Mouse (Mus musculus): ENCODE results near the gene Tmem51. TPM values are rescaled to one million over a fixed set of nuclear protein-coding genes. Genes with fewer than 3 reads are reported as not detected.

Gene Tmem51
- total and polyA plus RNA-seq, 2 experiments from 2014 or later = 34.4 to 46.8 TPM

DNA sequence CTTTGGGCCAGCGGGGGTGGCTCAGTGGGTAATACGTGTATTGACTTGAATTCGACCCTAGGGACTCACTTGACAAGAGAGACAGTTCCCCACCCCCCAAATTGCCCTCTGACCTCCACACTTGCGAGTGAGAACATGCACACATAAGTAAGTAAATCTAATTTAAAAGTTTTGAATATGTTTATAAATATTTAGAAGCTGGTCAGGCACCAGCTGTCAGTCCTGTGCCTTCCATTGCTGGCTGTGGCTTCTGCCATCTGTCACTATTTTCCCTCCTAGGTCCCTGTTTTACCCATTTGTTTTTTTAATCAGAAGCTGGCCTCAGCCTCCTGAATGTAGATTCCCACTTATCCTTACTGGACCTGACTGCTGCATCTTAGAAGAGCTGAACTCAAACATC lies 4.3 kb upstream of the Tmem51 start:
- no peak for ATAC-seq (ENCODE audit: insufficient read depth, low read depth)
- Histone ChIP-seq H3K4me2 (ENCODE audit: low read depth, low read length) (no peak overlapping the region), H3K4me1 (ENCODE audit: control insufficient read depth, insufficient read depth) (peaks cover 4% of the 10 kb centered on the region; the same call in 1 of the 2 replicates), H3K36me3 (replicated peaks; ENCODE audit: control insufficient read depth, insufficient read depth, low read length) (no peaks in the 10 kb centered on the region), H3K4me3 (ENCODE audit: low read depth, low read length) (no peak overlapping the region), H3K9me3 (replicated peaks; ENCODE audit: control insufficient read depth, low read length) (no peaks in the 10 kb centered on the region), H3K27ac (ENCODE audit: low read depth) (no peak overlapping the region), H3K9ac (replicated peaks; ENCODE audit: low read depth, low read length) (no peak overlapping the region), H3K27me3 (ENCODE audit: control insufficient read depth, insufficient read depth, low read length) (no peaks in the 10 kb centered on the region)
- no peak for TF ChIP-seq EP300 (IDR thresholded peaks at IDR 0.05; ENCODE audit: low read depth)
- no peak for TF ChIP-seq CTCF (IDR thresholded peaks at IDR 0.05; ENCODE audit: low read depth)
- no peak for DNase-seq (ENCODE audit: low spot score)
- 73% methylated on average over 4 of the region's 4 CpGs for WGBS

DNA sequence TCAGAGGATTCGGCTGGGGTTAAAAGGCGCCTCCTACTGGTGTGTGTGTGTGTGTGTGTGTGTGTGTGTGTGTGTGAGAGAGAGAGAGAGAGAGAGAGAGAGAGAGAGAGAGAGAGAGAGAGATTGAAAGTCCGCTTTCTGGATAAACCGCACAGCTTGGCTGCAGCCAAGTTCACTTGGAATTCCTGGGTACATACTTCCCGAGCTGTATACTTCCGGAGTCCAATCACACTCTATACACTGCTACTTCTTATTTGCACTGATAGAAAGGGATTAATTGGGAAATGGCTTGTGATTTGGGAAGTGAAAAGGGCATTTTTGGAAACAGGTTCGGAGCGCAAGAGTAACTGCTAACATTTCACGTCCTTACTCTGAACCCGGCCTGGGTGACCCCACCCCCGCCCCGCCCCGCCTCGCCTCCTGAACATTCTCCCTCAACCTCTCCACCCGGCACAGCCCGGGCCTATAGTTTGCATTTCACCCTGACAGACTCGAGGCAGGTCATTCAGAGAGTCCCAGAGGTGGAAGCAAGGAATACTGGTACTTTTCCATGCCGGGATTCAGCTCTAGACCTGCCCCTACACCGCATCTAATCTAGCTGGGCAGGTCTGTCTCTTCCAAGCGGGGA lies 946 bp upstream of the Tmem51 start:
- Histone ChIP-seq H3K4me2 (ENCODE audit: low read depth, low read length) (peak overlapping the region; percentile 98), H3K9me3 (replicated peaks; ENCODE audit: control insufficient read depth, low read length) (no peaks in the 10 kb centered on the region), H3K4me3 (ENCODE audit: low read depth, low read length) (peak overlapping the region; percentile 75), H3K9ac (replicated peaks; ENCODE audit: low read depth, low read length) (peak overlapping the region; percentile 69; the same call in 1 of the 2 replicates), H3K36me3 (replicated peaks; ENCODE audit: control insufficient read depth, insufficient read depth, low read length) (no peaks in the 10 kb centered on the region), H3K4me1 (ENCODE audit: control insufficient read depth, insufficient read depth) (peaks cover 32% of the 10 kb centered on the region), H3K27ac (ENCODE audit: low read depth) (peak overlapping the region; percentile 87), H3K27me3 (ENCODE audit: control insufficient read depth, insufficient read depth, low read length) (no peaks in the 10 kb centered on the region)
- WGBS = 6% methylated on average over 20 of the region's 20 CpGs
- ATAC-seq (ENCODE audit: insufficient read depth, low read depth) (no peak), DNase-seq (ENCODE audit: low spot score) (no peak)
- TF ChIP-seq CTCF (IDR thresholded peaks at IDR 0.05; ENCODE audit: low read depth) (no peak; the same call in 1 of the 2 replicates), EP300 (IDR thresholded peaks at IDR 0.05; ENCODE audit: low read depth) (no peak)

DNA sequence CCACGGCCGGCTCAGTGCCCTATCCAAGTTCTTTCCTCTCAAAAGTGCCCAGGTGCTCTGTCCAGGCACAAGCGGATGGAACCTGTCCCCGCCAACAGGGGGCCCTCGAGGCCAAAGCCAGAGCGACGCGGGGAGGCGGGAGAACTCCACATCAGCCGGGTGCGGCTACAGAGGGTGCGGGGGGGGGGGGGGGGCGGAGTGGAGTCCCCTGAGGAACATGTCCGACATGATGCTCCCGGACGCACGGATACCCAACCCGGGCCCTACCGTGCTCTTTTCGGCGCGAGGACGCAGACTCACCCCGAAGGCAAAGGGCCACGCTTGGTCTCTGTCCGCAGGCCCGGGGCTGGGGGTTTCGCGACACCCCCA lies 358 bp downstream of the Tmem51 start:
- 2% methylated on average over 26 of the region's 29 CpGs for WGBS

DNA sequence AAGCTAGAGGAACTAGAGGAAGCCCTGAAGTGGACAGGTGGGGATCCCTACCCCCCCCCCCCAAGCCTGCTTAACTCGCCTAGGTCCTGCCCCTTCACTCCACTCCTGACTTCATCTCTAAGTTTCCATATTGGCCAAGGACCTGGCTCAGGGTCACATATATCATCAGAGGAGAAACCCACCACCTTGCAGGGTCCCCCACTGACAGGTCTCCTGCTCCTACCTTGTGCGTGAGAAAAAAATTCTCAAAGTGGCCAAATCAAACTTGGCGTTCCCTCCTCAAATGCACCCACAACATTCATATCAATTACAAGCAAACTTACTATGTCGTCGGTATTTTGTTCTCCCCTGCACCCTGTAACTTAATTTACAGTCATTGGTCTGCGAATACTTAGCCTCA lies 911 bp downstream of the Tmem51 start:
- WGBS = 42% methylated on average over 6 of the region's 6 CpGs
- H3K4me2 ChIP-seq (ENCODE audit: low read depth, low read length) = peak overlapping the region; percentile 98
- peak overlapping the region; percentile 87 for H3K27ac ChIP-seq (ENCODE audit: low read depth)
- H3K36me3 ChIP-seq (replicated peaks; ENCODE audit: control insufficient read depth, insufficient read depth, low read length) = no peaks in the 10 kb centered on the region
- peaks cover 39% of the 10 kb centered on the region for H3K4me1 ChIP-seq (ENCODE audit: control insufficient read depth, insufficient read depth)
- TF ChIP-seq CTCF (IDR thresholded peaks at IDR 0.05; ENCODE audit: low read depth) = no peak
- TF ChIP-seq EP300 (IDR thresholded peaks at IDR 0.05; ENCODE audit: low read depth) = no peak
- H3K9ac ChIP-seq (replicated peaks; ENCODE audit: low read depth, low read length) = peak overlapping the region; percentile 69; the same call in 1 of the 2 replicates
- no peaks in the 10 kb centered on the region for H3K27me3 ChIP-seq (ENCODE audit: control insufficient read depth, insufficient read depth, low read length)
- H3K9me3 ChIP-seq (replicated peaks; ENCODE audit: control insufficient read depth, low read length) = no peaks in the 10 kb centered on the region
- ATAC-seq (ENCODE audit: insufficient read depth, low read depth) = no peak
- DNase-seq (ENCODE audit: low spot score) = no peak
- peak overlapping the region; percentile 75 for H3K4me3 ChIP-seq (ENCODE audit: low read depth, low read length)

More for the DNA sequence above, 358 bp downstream of the Tmem51 start:
- Histone ChIP-seq H3K27me3 (ENCODE audit: control insufficient read depth, insufficient read depth, low read length) (no peaks in the 10 kb centered on the region), H3K9ac (replicated peaks; ENCODE audit: low read depth, low read length) (peak overlapping the region; percentile 69), H3K9me3 (replicated peaks; ENCODE audit: control insufficient read depth, low read length) (no peaks in the 10 kb centered on the region), H3K27ac (ENCODE audit: low read depth) (peak overlapping the region; percentile 87), H3K4me1 (ENCODE audit: control insufficient read depth, insufficient read depth) (peaks cover 35% of the 10 kb centered on the region), H3K4me3 (ENCODE audit: low read depth, low read length) (peak overlapping the region; percentile 75), H3K36me3 (replicated peaks; ENCODE audit: control insufficient read depth, insufficient read depth, low read length) (no peaks in the 10 kb centered on the region), H3K4me2 (ENCODE audit: low read depth, low read length) (peak overlapping the region; percentile 98)
- TF ChIP-seq CTCF (IDR thresholded peaks at IDR 0.05; ENCODE audit: low read depth) (peak; percentile 66), EP300 (IDR thresholded peaks at IDR 0.05; ENCODE audit: low read depth) (no peak)
- ATAC-seq (ENCODE audit: insufficient read depth, low read depth) (peak; percentile 77), DNase-seq (ENCODE audit: low spot score) (peak; percentile 72)

DNA sequence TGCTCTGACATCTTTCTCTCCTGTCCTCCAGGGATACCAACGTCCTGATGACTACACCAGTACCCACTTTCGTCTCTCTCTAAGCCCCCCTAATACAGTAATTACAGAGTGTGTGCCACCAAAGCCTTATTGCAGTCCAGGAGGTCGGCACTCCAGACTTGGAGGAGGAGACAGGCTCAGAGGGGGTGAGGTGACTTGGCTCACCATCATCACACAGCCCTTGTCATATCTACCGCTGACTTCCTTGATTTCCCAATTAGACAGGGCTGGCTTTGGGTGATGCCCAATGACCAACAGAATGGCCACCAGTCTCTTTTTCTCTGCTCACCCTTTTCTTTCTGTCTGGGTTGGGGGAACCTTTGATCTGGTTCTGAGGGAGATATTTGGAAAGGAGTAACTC lies 1.4 kb downstream of the Tmem51 start:
- Histone ChIP-seq H3K4me3 (ENCODE audit: low read depth, low read length) (no peak overlapping the region), H3K27ac (ENCODE audit: low read depth) (no peak overlapping the region)

More for the DNA sequence above, 1.4 kb downstream of the Tmem51 start:
- Histone ChIP-seq H3K36me3 (replicated peaks; ENCODE audit: control insufficient read depth, insufficient read depth, low read length) (no peaks in the 10 kb centered on the region), H3K27me3 (ENCODE audit: control insufficient read depth, insufficient read depth, low read length) (no peaks in the 10 kb centered on the region), H3K4me1 (ENCODE audit: control insufficient read depth, insufficient read depth) (peaks cover 44% of the 10 kb centered on the region), H3K9me3 (replicated peaks; ENCODE audit: control insufficient read depth, low read length) (no peaks in the 10 kb centered on the region), H3K9ac (replicated peaks; ENCODE audit: low read depth, low read length) (0 out of 2 replicates have a peak overlapping the region, but pooled peaks have one; percentile 69), H3K4me2 (ENCODE audit: low read depth, low read length) (peak overlapping the region; percentile 98)
- DNase-seq (ENCODE audit: low spot score) (no peak), ATAC-seq (ENCODE audit: insufficient read depth, low read depth) (no peak)
- WGBS = 77% methylated on average over 4 of the region's 4 CpGs
- no peak for TF ChIP-seq EP300 (IDR thresholded peaks at IDR 0.05; ENCODE audit: low read depth)
- TF ChIP-seq CTCF (IDR thresholded peaks at IDR 0.05; ENCODE audit: low read depth) = no peak

Data from heart, postnatal 0 days (tissue).